Mouse (Mus musculus): ENCODE results near the gene Aida. TPM values are rescaled to one million over a fixed set of nuclear protein-coding genes. Genes with fewer than 3 reads are reported as not detected.
"Not testable (repeated sequence)": the region's sequence is repeated elsewhere in the genome, so short reads cannot be mapped to it uniquely, and the experiment has no call there.

The Aida gene
- polyA plus RNA-seq, 1 experiment: 53.2 TPM

DNA sequence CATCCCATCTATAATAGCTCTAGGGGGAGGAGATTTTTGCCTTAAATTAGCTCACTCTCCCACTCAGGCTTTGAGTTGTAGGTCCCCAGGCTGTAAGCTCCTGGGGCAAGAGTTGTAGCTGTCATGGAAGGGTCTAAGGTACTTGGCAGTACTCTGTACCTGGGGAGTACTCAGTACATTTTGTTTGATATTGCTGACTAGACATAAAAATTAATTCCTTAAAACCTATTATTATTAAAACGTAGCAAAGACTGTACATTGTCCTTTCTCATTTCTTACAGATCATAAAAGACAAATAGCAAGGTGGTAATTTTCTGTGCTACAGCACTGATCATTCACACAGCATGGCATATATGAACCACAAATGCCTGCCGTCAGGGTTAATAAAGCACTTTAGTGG lies 27.5 kb downstream of the Aida start:
- DNase-seq: no peak
- no peaks in the 10 kb centered on the region for H3K4me1 ChIP-seq (ENCODE audit: control insufficient read depth, insufficient read depth, low read length)
- WGBS: 95% methylated on average over 2 of the region's 2 CpGs
- H3K27me3 ChIP-seq (ENCODE audit: control insufficient read depth, insufficient read depth, low read length): no peaks in the 10 kb centered on the region
- TF ChIP-seq POLR2A (IDR thresholded peaks at IDR 0.05; ENCODE audit: borderline replicate concordance, insufficient read depth, low read length) (no peak), CTCF (IDR thresholded peaks at IDR 0.05; ENCODE audit: borderline replicate concordance, insufficient read depth, low read depth, low read length) (no peak)
- no peak overlapping the region for H3K27ac ChIP-seq (ENCODE audit: insufficient read depth, low read length)
- H3K4me3 ChIP-seq (replicated peaks; ENCODE audit: insufficient read depth, low read depth, low read length): no peak overlapping the region

DNA sequence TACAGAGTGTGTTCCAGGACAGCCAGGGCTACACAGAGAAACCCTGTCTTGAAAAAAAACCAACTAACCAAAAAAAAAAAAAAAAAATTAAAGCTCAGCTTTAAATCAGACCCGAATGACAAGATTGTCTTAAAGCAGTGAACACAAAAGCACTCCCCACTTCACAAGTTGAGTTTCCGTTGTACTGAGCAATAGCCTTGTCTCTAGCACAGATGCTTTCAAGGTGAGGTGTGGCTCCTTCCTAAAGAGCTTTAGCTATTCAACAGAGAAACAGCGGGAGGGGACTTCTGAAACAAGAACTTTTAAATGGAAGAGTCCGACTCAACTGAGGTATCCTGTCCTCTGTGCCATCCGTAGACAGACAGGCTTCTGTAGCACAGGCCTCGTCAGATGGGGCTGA lies 28.0 kb downstream of the Aida start:
- H3K27me3 ChIP-seq (ENCODE audit: control insufficient read depth, insufficient read depth, low read length): no peaks in the 10 kb centered on the region
- no peak for TF ChIP-seq CTCF (IDR thresholded peaks at IDR 0.05; ENCODE audit: borderline replicate concordance, insufficient read depth, low read depth, low read length)
- TF ChIP-seq POLR2A (IDR thresholded peaks at IDR 0.05; ENCODE audit: borderline replicate concordance, insufficient read depth, low read length): no peak
- H3K4me3 ChIP-seq (replicated peaks; ENCODE audit: insufficient read depth, low read depth, low read length): no peak overlapping the region
- DNase-seq: no peak
- 96% methylated on average over 6 of the region's 6 CpGs for WGBS
- no peak overlapping the region for H3K27ac ChIP-seq (ENCODE audit: insufficient read depth, low read length)
- H3K4me1 ChIP-seq (ENCODE audit: control insufficient read depth, insufficient read depth, low read length): no peaks in the 10 kb centered on the region

DNA sequence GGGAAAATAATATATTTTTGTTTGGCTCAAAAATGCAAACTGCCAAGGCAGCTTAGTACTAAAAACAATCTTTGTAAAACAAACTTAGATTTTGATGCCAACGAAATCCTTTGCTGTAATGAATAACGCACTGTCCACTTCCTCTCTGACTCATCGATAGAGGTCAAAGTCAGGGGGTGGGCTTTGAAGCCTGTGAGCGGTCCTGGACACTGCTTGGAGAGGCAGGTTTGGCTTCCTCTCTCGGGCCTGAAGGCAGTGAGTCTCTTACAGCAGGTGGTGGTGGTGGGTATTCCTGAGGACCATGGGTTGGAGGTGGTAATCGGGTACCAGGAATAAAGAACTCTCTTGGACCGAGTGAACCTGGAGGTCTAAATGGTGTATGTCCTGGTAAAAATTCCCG lies 30.8 kb downstream of the Aida start:
- 90% methylated on average over 8 of the region's 8 CpGs for WGBS
- Histone ChIP-seq H3K27ac (ENCODE audit: insufficient read depth, low read length) (no peak overlapping the region), H3K4me3 (replicated peaks; ENCODE audit: insufficient read depth, low read depth, low read length) (no peak overlapping the region), H3K27me3 (ENCODE audit: control insufficient read depth, insufficient read depth, low read length) (no peaks in the 10 kb centered on the region), H3K4me1 (ENCODE audit: control insufficient read depth, insufficient read depth, low read length) (no peaks in the 10 kb centered on the region)
- no peak for DNase-seq
- TF ChIP-seq CTCF (IDR thresholded peaks at IDR 0.05; ENCODE audit: borderline replicate concordance, insufficient read depth, low read depth, low read length): no peak
- TF ChIP-seq POLR2A (IDR thresholded peaks at IDR 0.05; ENCODE audit: borderline replicate concordance, insufficient read depth, low read length): no peak

DNA sequence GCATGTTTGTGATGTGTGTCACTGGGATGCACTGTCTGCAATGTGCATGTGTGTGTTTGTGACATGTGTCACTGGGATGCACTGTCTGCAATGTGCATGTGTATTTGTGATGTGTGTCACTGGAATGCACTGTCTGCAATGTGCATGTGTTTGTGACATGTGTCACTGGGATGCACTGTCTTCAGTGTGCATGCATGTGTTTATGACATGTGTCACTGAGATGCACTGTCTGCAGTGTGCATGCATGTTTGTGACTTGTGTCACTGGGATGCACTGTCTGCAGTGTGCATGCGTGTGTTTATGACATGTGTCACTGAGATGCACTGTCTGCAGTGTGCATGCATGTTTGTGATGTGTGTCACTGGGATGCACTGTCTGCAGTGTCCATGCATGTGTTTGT lies 46.5 kb downstream of the Aida start:
- WGBS: 95% methylated on average over 1 of the region's 1 CpGs
- H3K4me1 ChIP-seq (ENCODE audit: control insufficient read depth, insufficient read depth, low read length); H3K27ac ChIP-seq (ENCODE audit: insufficient read depth, low read length); DNase-seq; H3K4me3 ChIP-seq (replicated peaks; ENCODE audit: insufficient read depth, low read depth, low read length); H3K27me3 ChIP-seq (ENCODE audit: control insufficient read depth, insufficient read depth, low read length): not testable (repeated sequence)

GRCm38 (mm10) chr1:183344886-183345816 lies 48.8 kb downstream of the Aida start:
- no peaks in the 10 kb centered on the region for H3K27me3 ChIP-seq (ENCODE audit: control insufficient read depth, insufficient read depth, low read length)
- peaks cover 7% of the 10 kb centered on the region for H3K4me1 ChIP-seq (ENCODE audit: control insufficient read depth, insufficient read depth, low read length)
- peak; percentile 86 to 87 for DNase-seq
- TF ChIP-seq POLR2A (IDR thresholded peaks at IDR 0.05; ENCODE audit: borderline replicate concordance, insufficient read depth, low read length) (peak; percentile 72; the same call in 1 of the 2 replicates), CTCF (IDR thresholded peaks at IDR 0.05; ENCODE audit: borderline replicate concordance, insufficient read depth, low read depth, low read length) (no peak)
- WGBS: under 1% methylated on average over 72 of the region's 72 CpGs
- peak overlapping the region; percentile 95 for H3K4me3 ChIP-seq (replicated peaks; ENCODE audit: insufficient read depth, low read depth, low read length)
- peak overlapping the region; percentile 62 for H3K27ac ChIP-seq (ENCODE audit: insufficient read depth, low read length)

- Histone ChIP-seq H3K4me3 (replicated peaks; ENCODE audit: insufficient read depth, low read depth, low read length) (peak overlapping the region; percentile 95), H3K27ac (ENCODE audit: insufficient read depth, low read length) (peak overlapping the region; percentile 11; the same call in 1 of the 2 replicates), H3K4me1 (ENCODE audit: control insufficient read depth, insufficient read depth, low read length) (peaks cover 7% of the 10 kb centered on the region), H3K27me3 (ENCODE audit: control insufficient read depth, insufficient read depth, low read length) (no peaks in the 10 kb centered on the region)
- TF ChIP-seq POLR2A (IDR thresholded peaks at IDR 0.05; ENCODE audit: borderline replicate concordance, insufficient read depth, low read length) (no peak), CTCF (IDR thresholded peaks at IDR 0.05; ENCODE audit: borderline replicate concordance, insufficient read depth, low read depth, low read length) (no peak)
- 5% methylated on average over 10 of the region's 10 CpGs for WGBS
- DNase-seq: no peak
Observed at GRCm38 (mm10) chr1:183345817-183346195, 49.4 kb downstream of the Aida start.

DNA sequence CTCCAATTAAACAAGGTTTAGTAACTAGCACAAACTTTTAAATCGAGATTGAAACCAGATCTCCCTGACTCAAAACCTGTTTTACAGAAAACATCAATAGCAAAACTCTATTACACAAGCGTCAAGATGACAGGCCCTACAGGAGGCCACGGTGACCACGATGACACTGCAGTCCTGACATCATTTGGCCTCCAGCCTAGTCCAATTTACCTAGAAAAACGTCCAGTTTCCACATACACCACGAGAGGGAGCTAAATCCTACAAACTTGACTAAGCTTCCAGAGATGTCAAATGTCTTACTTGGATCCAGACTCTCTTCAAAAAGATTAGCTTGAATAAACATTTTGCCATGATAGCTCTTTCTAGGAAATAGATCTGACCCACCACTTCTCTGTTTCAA lies 53.5 kb downstream of the Aida start:
- Histone ChIP-seq H3K27ac (ENCODE audit: insufficient read depth, low read length) (no peak overlapping the region), H3K4me3 (replicated peaks; ENCODE audit: insufficient read depth, low read depth, low read length) (no peak overlapping the region), H3K4me1 (ENCODE audit: control insufficient read depth, insufficient read depth, low read length) (peaks cover 5% of the 10 kb centered on the region; the same call in 1 of the 2 replicates), H3K27me3 (ENCODE audit: control insufficient read depth, insufficient read depth, low read length) (no peaks in the 10 kb centered on the region)
- TF ChIP-seq CTCF (IDR thresholded peaks at IDR 0.05; ENCODE audit: borderline replicate concordance, insufficient read depth, low read depth, low read length) (peak; percentile 57; the same call in 1 of the 2 replicates), POLR2A (IDR thresholded peaks at IDR 0.05; ENCODE audit: borderline replicate concordance, insufficient read depth, low read length) (no peak)
- WGBS: 14% methylated on average over 6 of the region's 6 CpGs
- DNase-seq: peak; percentile 56 to 79

DNA sequence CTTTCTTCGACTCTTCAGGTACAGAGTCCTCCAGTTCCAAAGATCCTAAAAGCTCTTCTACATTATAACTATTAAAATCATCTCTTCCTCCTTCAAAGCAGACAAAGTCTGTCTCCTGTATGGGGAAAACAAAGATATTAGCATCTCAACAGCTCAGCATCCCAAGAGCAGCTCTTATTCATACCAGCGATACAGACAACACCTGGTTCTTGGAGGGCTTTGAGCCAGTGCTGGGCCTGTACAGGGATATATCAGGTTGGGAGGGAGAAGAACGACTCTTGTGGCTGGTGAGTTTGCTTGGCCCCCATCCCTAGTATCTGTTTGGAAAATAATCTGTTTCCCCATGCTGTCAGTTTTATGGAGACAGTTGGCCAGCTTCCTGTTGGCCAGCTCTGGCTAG lies 62.5 kb downstream of the Aida start:
- Histone ChIP-seq H3K27ac (ENCODE audit: insufficient read depth, low read length) (no peak overlapping the region), H3K27me3 (ENCODE audit: control insufficient read depth, insufficient read depth, low read length) (no peaks in the 10 kb centered on the region), H3K4me3 (replicated peaks; ENCODE audit: insufficient read depth, low read depth, low read length) (no peak overlapping the region), H3K4me1 (ENCODE audit: control insufficient read depth, insufficient read depth, low read length) (no peaks in the 10 kb centered on the region)
- DNase-seq: no peak
- TF ChIP-seq CTCF (IDR thresholded peaks at IDR 0.05; ENCODE audit: borderline replicate concordance, insufficient read depth, low read depth, low read length) (no peak), POLR2A (IDR thresholded peaks at IDR 0.05; ENCODE audit: borderline replicate concordance, insufficient read depth, low read length) (no peak)
- WGBS: 75% methylated on average over 3 of the region's 3 CpGs
